Mouse (Mus musculus): Measurements from ENCODE around the gene Thpo.

GRCm38 (mm10) chr16:20725750-20726149 is 8.6 kb downstream of the Thpo start:
- TF ChIP-seq CTCF (IDR thresholded peaks at IDR 0.05; ENCODE audit: low read depth, low read length) (no peak), GATA1 (IDR thresholded peaks at IDR 0.05; ENCODE audit: borderline replicate concordance, low read length) (no peak), TAL1 (conservative IDR thresholded peaks at IDR 0.05; ENCODE audit: low read depth, low read length) (no peak), POLR2AphosphoS5 (IDR thresholded peaks at IDR 0.05; ENCODE audit: insufficient replicate concordance, low read depth, low read length) (no peak), GATA2 (IDR thresholded peaks at IDR 0.05; ENCODE audit: borderline replicate concordance, low read depth, low read length) (no peak)
